Mouse (Mus musculus): ENCODE measurements around the gene Zfp119b.

DNA sequence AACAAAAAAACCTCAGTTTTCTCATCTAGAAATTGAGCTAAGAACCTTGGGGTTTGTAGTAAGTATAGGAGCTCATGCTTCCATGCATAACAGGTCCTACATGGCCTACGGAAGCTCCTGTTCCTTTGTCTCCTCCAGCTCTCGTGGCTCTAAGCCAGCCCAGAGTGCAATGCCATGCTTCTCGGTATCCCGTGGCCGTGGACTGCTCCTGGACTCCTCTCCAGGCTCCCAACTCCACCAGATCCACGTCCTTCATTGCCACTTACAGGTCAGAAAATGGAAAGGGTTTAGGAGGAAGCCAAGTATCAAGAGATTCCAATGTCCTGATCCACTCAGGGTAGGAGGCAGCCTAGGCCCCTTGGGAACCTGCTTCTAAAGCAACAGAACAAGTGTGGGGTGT is 4.5 kb upstream of the Zfp119b start:
- TF ChIP-seq CTCF (IDR thresholded peaks at IDR 0.05; ENCODE audit: extremely low read depth, insufficient read depth, low read length), result no peak
- TF ChIP-seq POLR2A (IDR thresholded peaks at IDR 0.05; ENCODE audit: extremely low read depth, insufficient read depth, low read length), result no peak

All from cortical plate, adult 2 months (tissue).